Mouse (Mus musculus): ENCODE data around the gene Eml1. TPM values are rescaled to one million over a fixed set of nuclear protein-coding genes. Genes with fewer than 3 reads are reported as not detected.

Gene Eml1
- polyA plus RNA-seq, 1 experiment from 2014 or later: 92.4 TPM

- 79% methylated on average over 7 of the region's 7 CpGs for whole genome bisulfite sequencing
- Histone ChIP-seq H3K4me1 (ENCODE audit: insufficient read depth, low read length) (no peaks in the 10 kb centered on the region), H3K9ac (replicated peaks; ENCODE audit: low read length) (no peak overlapping the region), H3K27ac (ENCODE audit: low read length) (no peak overlapping the region), H3K4me3 (ENCODE audit: low read length) (no peak overlapping the region), H3K4me2 (replicated peaks; ENCODE audit: low read depth, low read length) (no peak overlapping the region), H3K9me3 (ENCODE audit: low read length) (peaks cover 3% of the 10 kb centered on the region; the same call in 1 of the 2 replicates), H3K27me3 (ENCODE audit: insufficient read depth, low read length) (no peaks in the 10 kb centered on the region), H3K36me3 (ENCODE audit: insufficient read depth, low read length) (peaks cover 9% of the 10 kb centered on the region)
- no peak for ATAC-seq (ENCODE audit: low FRiP score, low TSS enrichment)
These were observed 208.6 kb downstream of the Eml1 start for GRCm38 (mm10) chr12:108579156-108579871.

DNA sequence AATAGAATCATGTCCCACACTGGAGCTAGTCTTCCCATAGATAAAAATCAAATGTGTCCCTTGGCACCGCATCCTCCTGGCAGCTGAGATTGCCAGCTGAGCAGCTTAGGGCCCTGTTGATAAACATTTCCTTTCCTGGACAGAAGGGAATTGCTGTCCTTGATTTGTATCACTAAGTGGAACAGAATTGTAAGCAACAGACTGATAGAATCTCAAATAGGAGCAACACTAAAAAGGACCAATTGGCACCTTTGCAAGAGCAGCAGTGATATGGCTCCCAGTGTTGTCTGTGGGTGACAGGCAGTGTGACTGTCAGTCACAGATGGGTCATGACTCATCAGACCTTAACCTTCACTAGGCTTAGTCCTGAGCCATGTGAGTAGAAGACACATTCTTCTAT, 213.0 kb downstream of the Eml1 start:
- WGBS: 94% methylated on average over 1 of the region's 1 CpGs
- H3K27ac ChIP-seq (ENCODE audit: low read length): no peak overlapping the region
- no peaks in the 10 kb centered on the region for H3K9me3 ChIP-seq (ENCODE audit: low read length)
- H3K4me3 ChIP-seq (ENCODE audit: low read length): no peak overlapping the region
- no peak overlapping the region for H3K4me2 ChIP-seq (replicated peaks; ENCODE audit: low read depth, low read length)
- ATAC-seq (ENCODE audit: low FRiP score, low TSS enrichment): no peak
- H3K4me1 ChIP-seq (ENCODE audit: insufficient read depth, low read length): no peaks in the 10 kb centered on the region
- peaks cover 13% of the 10 kb centered on the region for H3K36me3 ChIP-seq (ENCODE audit: insufficient read depth, low read length)
- H3K9ac ChIP-seq (replicated peaks; ENCODE audit: low read length): no peak overlapping the region
- H3K27me3 ChIP-seq (ENCODE audit: insufficient read depth, low read length): no peaks in the 10 kb centered on the region

Other genes with a start within 250 kb of the Eml1 start
- 89.1 and 92.4 TPM in 2 replicates for gene Setd3, start 191.6 kb upstream of the Eml1 start, polyA plus RNA-seq (2015; fragmentation: Nextera tagmentation; extraction: Ambion mirVana)
- gene Ccnk, start 191.4 kb upstream of the Eml1 start, polyA plus RNA-seq (2015; fragmentation: Nextera tagmentation; extraction: Ambion mirVana): 2.4 and 3.1 TPM in 2 replicates
- gene Ccdc85c, start 95.5 kb upstream of the Eml1 start, polyA plus RNA-seq (2015; fragmentation: Nextera tagmentation; extraction: Ambion mirVana): 5.3 and 6.8 TPM in 2 replicates
- gene Hhipl1, start 64.7 kb upstream of the Eml1 start, polyA plus RNA-seq (2015; fragmentation: Nextera tagmentation; extraction: Ambion mirVana): 0.80 and 0.81 TPM in 2 replicates
- 11.8 and 12.2 TPM in 2 replicates for gene Cyp46a1, start 36.6 kb upstream of the Eml1 start, polyA plus RNA-seq (2015; fragmentation: Nextera tagmentation; extraction: Ambion mirVana)
- gene Evl, start 183.8 kb downstream of the Eml1 start, polyA plus RNA-seq (2015; fragmentation: Nextera tagmentation; extraction: Ambion mirVana): 40.6 and 42.8 TPM in 2 replicates